Mouse (Mus musculus) kidney, embryonic 16.5 days (tissue): ENCODE data around the gene Fmnl2. TPM values are rescaled to one million over a fixed set of nuclear protein-coding genes. Genes with fewer than 3 reads are reported as not detected.
A peak's percentile ranks its signal among the peaks of the same experiment; 100 is the strongest.

Source experiments
- ATAC-seq: fragments of 200-750 bp; cut with Nextera tagmentation; 2 replicates; pipeline ENCODE4 v1.8.0; 2017; ENCODE audit warnings: moderate TSS enrichment; ENCODE audit not compliant: low FRiP score, low TSS enrichment
- H3K27ac ChIP-seq: fragments of 300-500 bp; sonication (generic); 2 replicates; pipeline ENCODE4 v1.5.1; 2014; ENCODE audit warnings: low read length
- H3K27me3 ChIP-seq: fragments of 300-500 bp; sonication (generic); 2 replicates; pipeline ENCODE4 v1.6.1; 2014; ENCODE audit warnings: low read length, control low read depth, mixed read lengths; ENCODE audit not compliant: insufficient read depth
- H3K36me3 ChIP-seq: fragments of 300-500 bp; sonication (generic); 2 replicates; pipeline ENCODE4 v1.6.1; 2014; ENCODE audit warnings: low read length, control low read depth, mixed read lengths; ENCODE audit not compliant: insufficient read depth
- H3K4me1 ChIP-seq: fragments of 300-500 bp; sonication (generic); 2 replicates; pipeline ENCODE4 v1.6.1; 2014; ENCODE audit warnings: low read length, control low read depth, mixed read lengths; ENCODE audit not compliant: insufficient read depth
- H3K4me2 ChIP-seq: fragments of 300-500 bp; sonication (generic); replicated peaks from 2 replicates; pipeline ENCODE4 v1.6.1; 2014; ENCODE audit warnings: low read depth, low read length
- H3K4me3 ChIP-seq: fragments of 300-500 bp; sonication (generic); 2 replicates; pipeline ENCODE4 v1.5.1; 2014; ENCODE audit warnings: mild to moderate bottlenecking, low read length
- H3K9ac ChIP-seq: fragments of 300-500 bp; sonication (generic); replicated peaks from 2 replicates; pipeline ENCODE4 v1.6.1; 2014; ENCODE audit warnings: low read length
- H3K9me3 ChIP-seq: fragments of 300-500 bp; sonication (generic); 2 replicates; pipeline ENCODE4 v1.6.1; 2016; ENCODE audit warnings: low read length, control low read depth
- WGBS: fragments of 180-500 bp; shearing (Covaris S2); extraction: QIAGEN DNeasy Blood & Tissue Kit; methylation state at CpG from one replicate; pipeline ENCODE4 v1.1.7; 2014; 5-methylcytosine and 5-hydroxymethylcytosine counted together
- polyA plus RNA-seq: library from polyadenylated mRNA; unstranded; fragments of >200 nt; fragmentation: Nextera tagmentation; extraction: Ambion mirVana; gene quantifications from 2 replicates; pipeline ENCODE4 v1.2.1, GENCODE M21; 2015

Gene Fmnl2
- polyA plus RNA-seq, 1 experiment from 2014 or later, result 5.7 TPM

DNA sequence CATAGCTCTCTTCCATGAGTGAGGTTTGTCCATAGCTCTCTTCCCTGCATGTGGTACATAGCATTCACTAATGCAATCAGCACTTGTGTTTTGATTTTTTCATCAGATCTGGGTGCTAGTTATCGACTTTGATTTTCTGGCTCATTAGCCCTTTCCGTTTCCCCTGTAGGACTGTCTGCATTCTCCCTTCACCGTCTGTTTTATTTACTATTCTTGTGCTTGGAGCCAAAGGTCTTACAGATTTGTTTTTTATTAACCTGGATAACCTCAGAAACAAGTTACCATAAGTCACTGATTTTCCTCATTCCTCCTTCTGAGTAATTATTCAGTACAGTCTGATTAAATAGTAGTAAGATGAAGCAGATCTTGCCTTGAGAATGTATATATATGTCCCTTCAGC, 44.8 kb downstream of the Fmnl2 start:
- Histone ChIP-seq H3K27ac (no peak overlapping the region), H3K9ac (no peak overlapping the region), H3K9me3 (no peaks in the 10 kb centered on the region), H3K36me3 (no peaks in the 10 kb centered on the region), H3K27me3 (no peaks in the 10 kb centered on the region), H3K4me1 (peaks cover 38% of the 10 kb centered on the region), H3K4me3 (no peak overlapping the region), H3K4me2 (no peak overlapping the region)
- peak; percentile 58; the same call in 1 of the 2 replicates for ATAC-seq
- 28% methylated on average over 3 of the region's 3 CpGs for WGBS

DNA sequence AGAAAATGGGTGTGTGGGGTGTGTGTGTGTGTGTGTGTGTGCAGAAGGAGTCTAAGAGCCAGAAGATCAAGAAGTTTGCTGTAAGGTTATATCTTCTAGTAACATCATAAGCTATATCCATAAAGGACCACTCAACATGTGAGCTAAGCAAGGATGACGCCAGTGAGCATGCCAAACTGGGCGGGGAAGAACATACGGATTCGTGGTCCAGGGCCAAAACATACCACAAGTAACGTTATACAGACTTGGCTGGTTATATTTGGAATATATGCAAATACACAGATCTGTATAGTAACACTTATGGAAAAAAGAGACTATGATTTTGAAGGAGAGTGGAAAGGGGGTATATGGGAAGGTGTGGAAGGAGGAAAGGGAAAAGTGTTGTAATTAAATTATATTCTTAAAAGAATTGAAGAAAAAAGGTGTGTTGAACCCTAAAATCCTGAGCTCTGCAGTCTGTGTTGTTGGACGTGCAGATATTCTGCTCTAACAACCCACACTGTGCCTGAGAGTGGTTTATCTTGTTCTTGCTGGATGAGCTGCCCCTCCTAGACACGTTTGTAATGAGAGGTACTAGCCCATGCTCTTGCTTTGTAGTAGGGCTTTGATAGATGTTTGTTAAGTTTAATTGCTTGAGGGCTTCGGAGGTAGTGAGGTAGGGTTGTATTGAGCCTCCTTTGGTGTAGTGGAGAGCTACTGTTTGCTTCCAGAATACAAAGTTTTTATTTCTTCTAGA, 45.7 kb downstream of the Fmnl2 start:
- H3K9me3 ChIP-seq, result no peaks in the 10 kb centered on the region
- no peak overlapping the region for H3K4me3 ChIP-seq
- H3K27ac ChIP-seq, result no peak overlapping the region
- H3K4me1 ChIP-seq, result peaks cover 34% of the 10 kb centered on the region
- no peak for ATAC-seq
- WGBS, result 59% methylated on average over 8 of the region's 8 CpGs
- H3K27me3 ChIP-seq, result no peaks in the 10 kb centered on the region
- H3K9ac ChIP-seq, result no peak overlapping the region
- H3K36me3 ChIP-seq, result no peaks in the 10 kb centered on the region
- H3K4me2 ChIP-seq, result no peak overlapping the region

- no peak overlapping the region for H3K27ac ChIP-seq
- no peak for ATAC-seq
- 55% methylated on average over 5 of the region's 5 CpGs for WGBS
- H3K9ac ChIP-seq, result no peak overlapping the region
- no peak overlapping the region for H3K4me2 ChIP-seq
- peaks cover 34% of the 10 kb centered on the region for H3K4me1 ChIP-seq
- no peaks in the 10 kb centered on the region for H3K36me3 ChIP-seq
- H3K9me3 ChIP-seq, result no peaks in the 10 kb centered on the region
- no peaks in the 10 kb centered on the region for H3K27me3 ChIP-seq
- no peak overlapping the region for H3K4me3 ChIP-seq
Measured at GRCm38 (mm10) chr2:52904526-52904925, 46.9 kb downstream of the Fmnl2 start.

- no peak for ATAC-seq
- Histone ChIP-seq H3K4me1 (0 out of 2 replicates have a peak, but pooled peaks cover 4% of the 10 kb centered on the region), H3K4me3 (no peak overlapping the region), H3K36me3 (no peaks in the 10 kb centered on the region), H3K9ac (no peak overlapping the region), H3K27ac (no peak overlapping the region; the same call in 1 of the 2 replicates), H3K4me2 (no peak overlapping the region), H3K27me3 (no peaks in the 10 kb centered on the region), H3K9me3 (no peaks in the 10 kb centered on the region)
- 37% methylated on average over 2 of the region's 2 CpGs for WGBS
Measured at GRCm38 (mm10) chr2:52913311-52913710, 55.7 kb downstream of the Fmnl2 start.

DNA sequence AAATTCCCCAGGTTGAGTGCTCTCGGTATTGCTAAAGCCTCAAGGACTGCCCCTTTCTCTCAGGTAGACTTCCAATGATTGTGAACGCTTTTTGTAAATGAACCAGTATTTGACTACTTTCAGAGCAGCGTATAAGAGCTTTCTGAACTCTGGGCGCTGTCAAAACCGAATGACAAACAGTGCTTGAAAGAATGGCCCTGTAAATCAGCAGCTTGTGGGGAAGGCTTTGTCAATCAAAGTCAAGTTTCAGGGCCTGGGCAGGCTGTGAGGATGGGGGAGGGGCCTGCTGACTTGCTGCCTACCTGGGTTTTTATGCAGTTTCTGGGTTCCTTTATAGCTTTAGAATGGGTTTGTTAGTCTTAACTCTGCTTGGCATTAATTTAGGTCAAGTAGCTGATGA, 56.1 kb downstream of the Fmnl2 start:
- Histone ChIP-seq H3K4me3 (no peak overlapping the region), H3K4me2 (no peak overlapping the region), H3K27ac (no peak overlapping the region), H3K4me1 (peaks cover 8% of the 10 kb centered on the region; the same call in 1 of the 2 replicates), H3K9me3 (no peaks in the 10 kb centered on the region), H3K9ac (no peak overlapping the region), H3K27me3 (no peaks in the 10 kb centered on the region), H3K36me3 (no peaks in the 10 kb centered on the region)
- 40% methylated on average over 5 of the region's 5 CpGs for WGBS
- ATAC-seq, result no peak

DNA sequence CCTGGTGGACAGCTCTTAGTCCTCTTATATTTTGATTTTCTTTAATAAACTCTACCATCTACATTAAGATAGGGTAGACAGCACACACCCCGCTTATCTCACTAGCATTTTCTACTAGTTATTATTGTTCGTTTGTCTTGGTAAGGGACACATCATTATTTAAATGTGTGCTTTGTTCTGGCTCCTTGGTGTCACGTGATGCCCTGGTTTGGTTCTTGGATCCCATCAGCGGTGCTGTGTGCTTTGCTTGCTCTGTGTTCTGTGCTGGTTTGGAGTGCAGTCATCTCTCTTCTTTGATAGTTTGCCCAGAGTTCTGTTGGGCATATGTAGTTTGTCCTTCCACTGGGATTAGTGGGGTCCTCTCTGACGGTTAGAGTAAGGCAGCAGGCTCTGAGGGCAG, 57.9 kb downstream of the Fmnl2 start:
- peaks cover 8% of the 10 kb centered on the region; the same call in 1 of the 2 replicates for H3K4me1 ChIP-seq
- H3K27ac ChIP-seq, result no peak overlapping the region
- WGBS, result 91% methylated on average over 5 of the region's 5 CpGs
- no peak overlapping the region for H3K9ac ChIP-seq
- no peaks in the 10 kb centered on the region for H3K9me3 ChIP-seq
- no peaks in the 10 kb centered on the region for H3K27me3 ChIP-seq
- H3K36me3 ChIP-seq, result no peaks in the 10 kb centered on the region
- no peak overlapping the region for H3K4me3 ChIP-seq
- no peak overlapping the region for H3K4me2 ChIP-seq
- no peak for ATAC-seq

DNA sequence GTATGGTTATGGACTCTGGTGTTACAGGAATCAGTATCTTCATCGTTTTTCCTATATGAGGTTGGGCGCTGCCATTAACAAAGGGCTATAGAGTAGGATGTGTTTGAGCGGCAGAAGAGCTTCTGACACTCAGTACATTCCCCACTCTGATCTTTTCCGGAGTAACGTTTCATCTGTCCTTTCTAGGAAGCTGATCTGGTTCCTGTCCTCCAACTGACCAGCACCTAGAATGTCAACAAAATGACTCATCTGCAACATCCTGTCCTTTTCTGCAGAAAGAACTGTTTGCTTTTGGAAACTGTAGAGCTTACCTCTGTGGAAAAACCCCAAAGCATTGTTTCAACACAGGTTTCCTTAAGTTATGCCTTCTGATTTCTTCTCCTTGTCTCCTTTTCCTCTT, 60.4 kb downstream of the Fmnl2 start:
- no peak for ATAC-seq
- H3K4me3 ChIP-seq, result no peak overlapping the region
- 64% methylated on average over 5 of the region's 5 CpGs for WGBS
- no peaks in the 10 kb centered on the region for H3K36me3 ChIP-seq
- H3K27ac ChIP-seq, result no peak overlapping the region
- H3K4me2 ChIP-seq, result no peak overlapping the region
- H3K9ac ChIP-seq, result no peak overlapping the region
- no peaks in the 10 kb centered on the region for H3K27me3 ChIP-seq
- H3K4me1 ChIP-seq, result peaks cover 10% of the 10 kb centered on the region; the same call in 1 of the 2 replicates
- no peaks in the 10 kb centered on the region for H3K9me3 ChIP-seq

DNA sequence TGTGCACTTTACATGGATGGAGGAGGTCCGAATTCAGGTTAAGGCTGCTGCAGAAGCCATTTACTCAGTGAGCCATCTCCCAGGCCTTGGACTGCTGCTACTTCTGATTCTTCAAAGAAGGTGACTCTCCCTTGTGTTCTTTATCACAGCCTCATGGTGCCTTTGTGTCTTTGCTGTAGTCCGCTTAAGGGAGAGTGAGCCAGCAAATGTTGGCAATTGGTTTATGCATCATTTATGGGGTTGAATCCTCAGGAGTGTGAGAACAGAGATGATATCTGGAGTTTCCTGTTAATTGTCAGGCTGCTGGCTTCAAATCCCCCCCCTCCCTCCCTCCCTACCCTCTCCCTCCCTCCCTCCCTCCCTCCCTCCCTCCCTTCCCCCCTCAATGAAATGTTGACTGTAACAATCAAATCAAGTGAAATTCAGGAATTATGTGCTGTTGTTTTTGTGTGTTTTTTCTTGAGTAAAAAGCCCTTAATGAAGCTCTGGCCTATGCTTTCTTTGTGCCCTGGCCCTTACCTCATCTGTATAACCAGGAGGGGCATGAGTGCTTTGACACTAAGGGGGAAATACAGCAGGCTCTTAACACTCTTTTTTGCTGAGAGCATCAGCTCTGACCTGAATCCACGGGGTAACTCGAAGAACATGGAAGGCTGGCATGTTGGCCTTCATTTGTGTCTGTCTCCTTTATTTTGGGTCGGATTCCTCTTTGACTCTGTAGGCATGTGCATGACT, 63.2 kb downstream of the Fmnl2 start:
- no peak overlapping the region for H3K27ac ChIP-seq
- WGBS, result 93% methylated on average over 5 of the region's 5 CpGs
- ATAC-seq, result no peak
- peaks cover 13% of the 10 kb centered on the region; the same call in 1 of the 2 replicates for H3K4me1 ChIP-seq
- no peak overlapping the region for H3K4me2 ChIP-seq
- H3K9me3 ChIP-seq, result no peaks in the 10 kb centered on the region
- H3K27me3 ChIP-seq, result no peaks in the 10 kb centered on the region
- H3K36me3 ChIP-seq, result no peaks in the 10 kb centered on the region
- H3K9ac ChIP-seq, result no peak overlapping the region
- H3K4me3 ChIP-seq, result no peak overlapping the region

DNA sequence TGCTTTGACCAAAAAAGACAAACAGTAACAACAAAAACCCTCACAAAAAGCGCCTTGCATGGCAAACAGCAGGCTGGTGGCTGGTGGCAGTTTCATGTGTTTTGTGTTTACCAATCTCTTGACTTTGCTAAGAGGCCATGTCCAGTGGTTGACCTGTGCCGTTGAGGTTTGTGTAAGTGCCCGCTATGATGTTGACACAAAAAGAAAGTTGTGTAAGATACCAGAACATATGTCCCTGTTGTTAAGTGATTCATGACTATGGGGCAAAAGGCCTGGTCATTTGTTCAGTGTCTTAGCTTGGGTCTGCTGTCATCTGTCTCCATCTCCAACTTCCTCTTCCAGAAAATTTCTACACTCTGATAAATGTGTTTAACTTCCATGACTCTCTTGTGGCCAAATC, 67.4 kb downstream of the Fmnl2 start:
- Histone ChIP-seq H3K4me1 (peaks cover 27% of the 10 kb centered on the region), H3K4me3 (no peak overlapping the region), H3K9me3 (no peaks in the 10 kb centered on the region), H3K9ac (no peak overlapping the region), H3K27me3 (no peaks in the 10 kb centered on the region), H3K27ac (no peak overlapping the region), H3K4me2 (no peak overlapping the region), H3K36me3 (no peaks in the 10 kb centered on the region)
- 55% methylated on average over 3 of the region's 3 CpGs for WGBS
- no peak for ATAC-seq

GRCm38 (mm10) chr2:52927381-52927780, 69.7 kb downstream of the Fmnl2 start:
- H3K4me3 ChIP-seq, result no peak overlapping the region
- H3K4me2 ChIP-seq, result no peak overlapping the region
- peaks cover 32% of the 10 kb centered on the region for H3K4me1 ChIP-seq
- 29% methylated on average over 3 of the region's 3 CpGs for WGBS
- ATAC-seq, result no peak
- no peaks in the 10 kb centered on the region for H3K9me3 ChIP-seq
- H3K27me3 ChIP-seq, result no peaks in the 10 kb centered on the region
- H3K36me3 ChIP-seq, result no peaks in the 10 kb centered on the region
- no peak overlapping the region for H3K27ac ChIP-seq
- H3K9ac ChIP-seq, result no peak overlapping the region
